Mouse (Mus musculus): ENCODE measurements around the gene Ntsr2.

DNA sequence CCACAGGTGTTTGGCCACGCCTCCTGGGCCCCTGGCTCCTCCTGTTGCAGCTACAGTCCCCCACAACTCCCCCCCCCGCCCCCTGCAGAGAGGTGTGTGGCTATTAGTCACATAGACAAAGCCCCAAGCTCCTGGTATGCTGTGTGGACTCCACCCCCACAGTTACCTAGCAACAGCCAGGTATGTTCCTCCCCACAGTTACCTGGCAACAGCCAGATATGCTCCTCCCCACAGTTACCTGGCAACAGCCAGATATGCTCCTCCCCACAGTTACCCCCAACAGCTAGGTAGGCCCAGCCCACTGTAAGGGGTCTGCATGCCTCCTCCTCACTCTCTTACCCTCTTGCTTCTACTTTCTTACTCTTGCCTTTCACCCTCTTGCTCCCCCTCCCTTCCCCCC lies 11.8 kb downstream of the Ntsr2 start:
- TF ChIP-seq CTCF (IDR thresholded peaks at IDR 0.05; ENCODE audit: low read depth) (no peak), EP300 (IDR thresholded peaks at IDR 0.05; ENCODE audit: low read depth) (no peak)

All from heart, postnatal 0 days (tissue).